Mouse (Mus musculus): ENCODE data around the gene Alox5ap.

DNA sequence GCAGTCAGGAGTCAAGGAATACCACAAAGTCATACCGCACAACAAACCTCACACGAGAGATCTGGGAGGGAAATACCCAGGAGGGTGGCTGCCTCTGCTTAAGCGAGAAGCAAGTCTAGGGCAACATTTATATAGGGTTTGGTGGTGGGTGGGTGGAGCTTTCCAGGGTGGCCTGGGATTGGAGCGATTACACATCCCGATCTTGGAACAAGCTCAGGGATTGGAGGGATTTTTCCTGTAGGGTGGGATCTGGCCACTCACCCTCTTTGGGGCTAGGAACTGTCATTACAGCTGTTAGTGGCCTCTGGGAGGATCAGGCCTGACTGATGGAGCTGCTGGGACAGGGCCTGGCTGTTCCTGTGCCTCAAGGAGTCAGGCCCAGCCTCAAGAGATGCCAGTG, 26.7 kb downstream of the Alox5ap start:
- no peak for TF ChIP-seq CTCF (IDR thresholded peaks at IDR 0.05; ENCODE audit: control insufficient read depth, insufficient read depth, insufficient read length)
- no peak for TF ChIP-seq MYOD1 (IDR thresholded peaks at IDR 0.05; ENCODE audit: control insufficient read depth, insufficient read length, low read depth)
- no peak for TF ChIP-seq USF1 (IDR thresholded peaks at IDR 0.05; ENCODE audit: low read depth)
- no peak for TF ChIP-seq FOSL1 (IDR thresholded peaks at IDR 0.05; ENCODE audit: insufficient read depth, low read length, poor library complexity, severe bottlenecking)
- no peak for TF ChIP-seq MAX (IDR thresholded peaks at IDR 0.05)
